Mouse (Mus musculus) mouse embryonic stem cell (cell line): Measurements from ENCODE around the gene Nckap5.
"Not testable (repeated sequence)": the region's sequence is repeated elsewhere in the genome, so short reads cannot be mapped to it uniquely, and the experiment has no call there.

Experiments used
- in situ Hi-C, 2 experiments: fragments of 300-500 bp; cut with MboI; formaldehyde crosslinking; loops; 1 replicate in 1 of 2; 3 replicates in 1 of 2; pipeline ENCODE4 v1.14.3; 2019 to 2020; ENCODE audit warnings: low sequenced_read_pairs in 2 of 2, low pct_unique_long_range_greater_than_20kb in 1 of 2, mixed read lengths in 1 of 2; ENCODE audit not compliant: unreplicated experiment in 1 of 2

Nckap5 gene

DNA sequence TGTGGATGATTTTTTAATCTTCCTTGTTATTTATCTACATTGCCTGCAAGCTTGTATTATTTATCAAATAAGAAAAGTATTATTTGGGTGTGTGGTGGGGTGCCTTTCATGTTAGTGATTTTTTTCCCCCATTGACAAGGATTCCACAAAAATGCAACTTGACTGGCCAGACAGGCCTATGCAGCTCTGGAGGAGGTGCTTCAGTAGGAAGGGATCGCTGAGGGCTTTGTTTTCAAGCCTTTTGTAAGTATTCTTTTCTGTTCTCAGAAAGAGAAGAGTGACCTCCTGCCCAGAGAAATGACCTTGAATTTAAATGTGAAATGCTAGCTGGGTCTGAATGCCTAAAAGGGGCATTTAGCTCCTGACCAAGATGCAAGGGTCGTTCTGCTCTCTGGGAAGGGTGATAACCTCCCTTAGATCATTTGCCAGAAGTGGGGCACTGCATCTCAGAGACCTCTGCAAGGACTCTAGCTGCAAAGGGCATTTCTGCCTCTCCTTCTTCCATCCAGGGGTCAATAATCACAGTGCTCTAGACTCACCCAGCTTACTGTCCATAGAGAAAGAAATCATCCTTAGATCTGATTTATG is 50.2 kb downstream of the Nckap5 start:
- in situ Hi-C loops = not testable (repeated sequence)

GRCm38 (mm10) chr1:126773947-126774346 is 56.7 kb downstream of the Nckap5 start:
- in situ Hi-C loops = not testable (repeated sequence)

DNA sequence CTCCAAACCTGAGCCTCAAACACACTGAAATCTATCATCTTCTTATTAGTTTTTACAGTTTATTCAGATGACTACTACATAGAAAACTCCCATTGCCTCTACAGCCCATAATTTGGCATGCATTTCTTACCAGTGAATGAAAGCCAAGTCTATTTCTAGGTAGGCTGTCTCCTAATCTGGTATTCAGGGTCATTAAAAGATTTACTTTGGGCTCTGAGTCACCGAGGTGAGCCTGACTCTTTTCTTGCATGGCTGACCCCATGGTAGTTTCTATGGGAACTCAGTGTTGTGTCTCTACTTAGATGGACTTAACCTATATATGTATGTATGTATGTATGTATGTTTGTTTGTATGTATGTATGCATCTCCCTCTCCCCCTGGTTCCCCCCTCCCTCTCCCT is 63.6 kb downstream of the Nckap5 start:
- in situ Hi-C loops = no loop called here

- in situ Hi-C loops = no loop called here
These were observed 65.0 kb downstream of the Nckap5 start for GRCm38 (mm10) chr1:126765506-126766170.

DNA sequence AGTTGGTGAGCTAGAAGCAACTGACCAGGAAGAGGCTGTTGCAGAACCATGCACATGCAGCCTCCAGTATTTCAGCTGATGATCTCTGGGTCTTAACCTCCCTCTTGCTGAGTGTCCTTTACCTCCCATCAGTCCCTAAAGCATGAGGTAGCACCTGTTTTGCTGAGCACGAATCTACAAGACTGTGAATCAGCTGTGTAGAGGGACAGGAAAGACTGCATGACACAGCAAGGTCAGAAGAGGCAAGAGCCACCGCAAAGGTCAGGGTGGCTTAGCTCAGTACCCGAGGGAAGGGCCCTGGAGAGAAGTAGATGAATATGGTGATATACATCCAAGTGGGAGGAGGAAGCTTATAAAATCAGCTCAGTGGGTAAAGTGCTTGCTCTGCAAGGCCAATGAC is 66.4 kb downstream of the Nckap5 start:
- in situ Hi-C loops = no loop called here

GRCm38 (mm10) chr1:126763192-126763591 is 67.4 kb downstream of the Nckap5 start:
- in situ Hi-C loops = no loop called here

- in situ Hi-C loops = no loop called here
These were observed 70.2 kb downstream of the Nckap5 start for GRCm38 (mm10) chr1:126760386-126760785.

DNA sequence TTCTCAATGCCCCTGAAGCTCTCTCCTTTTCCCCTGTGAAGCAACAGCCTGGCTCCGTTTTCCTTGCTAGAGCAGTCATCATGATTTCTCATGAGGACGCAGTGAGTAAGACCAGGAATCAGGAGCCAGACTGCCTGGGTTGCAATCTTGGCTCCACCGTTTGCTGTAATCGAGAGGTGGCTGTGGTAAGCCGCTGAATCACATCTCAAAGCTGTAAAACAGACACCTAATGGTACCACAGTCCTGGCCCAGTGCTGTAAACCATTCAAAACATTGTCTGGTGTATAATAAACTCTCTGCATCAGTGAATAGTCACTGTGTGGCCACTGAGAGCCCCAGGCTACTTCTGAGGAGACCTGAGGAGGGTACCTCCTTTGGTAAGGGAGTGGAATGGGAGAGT is 74.9 kb downstream of the Nckap5 start:
- in situ Hi-C loops = no loop called here

DNA sequence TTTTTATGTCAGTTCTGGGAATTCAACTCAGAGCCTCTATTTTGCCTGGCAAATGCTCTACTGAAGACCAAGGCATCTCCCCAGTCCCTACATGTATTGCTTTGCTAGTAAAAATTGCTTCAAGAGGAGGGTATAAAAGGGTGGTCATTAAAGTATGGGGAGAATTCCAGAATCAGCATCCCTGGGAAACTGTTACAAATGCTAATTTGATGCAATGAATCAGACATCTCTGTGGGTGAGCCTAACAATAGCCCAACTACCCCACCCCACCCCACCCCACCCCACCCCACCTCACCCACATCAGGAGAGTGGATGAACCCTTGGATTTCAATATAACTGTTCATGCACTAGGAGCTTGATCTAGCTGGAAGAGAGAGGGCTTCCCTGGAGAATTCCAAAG is 77.0 kb downstream of the Nckap5 start:
- in situ Hi-C loops = no loop called here

GRCm38 (mm10) chr1:126752247-126753037 is 78.2 kb downstream of the Nckap5 start:
- in situ Hi-C loops = no loop called here

DNA sequence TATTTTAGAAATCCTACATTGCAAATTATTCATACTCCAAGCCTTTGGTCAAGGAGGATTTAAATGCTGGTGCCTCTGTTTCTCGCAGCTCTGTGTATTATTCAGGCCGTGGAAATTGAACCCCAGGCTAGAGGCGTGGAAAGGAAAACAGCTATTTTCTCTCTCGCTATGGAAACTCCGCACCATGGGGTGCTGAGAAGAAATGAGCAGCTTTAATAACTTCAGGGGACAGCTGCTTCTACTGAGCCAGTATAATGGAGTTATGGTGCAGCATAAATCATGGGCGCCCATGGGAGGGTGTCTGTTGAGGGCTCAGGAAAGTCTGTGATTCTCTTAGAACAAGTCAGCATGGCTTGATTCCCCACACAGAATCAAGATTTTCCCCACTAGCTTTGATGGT is 79.5 kb downstream of the Nckap5 start:
- in situ Hi-C loops = no loop called here

DNA sequence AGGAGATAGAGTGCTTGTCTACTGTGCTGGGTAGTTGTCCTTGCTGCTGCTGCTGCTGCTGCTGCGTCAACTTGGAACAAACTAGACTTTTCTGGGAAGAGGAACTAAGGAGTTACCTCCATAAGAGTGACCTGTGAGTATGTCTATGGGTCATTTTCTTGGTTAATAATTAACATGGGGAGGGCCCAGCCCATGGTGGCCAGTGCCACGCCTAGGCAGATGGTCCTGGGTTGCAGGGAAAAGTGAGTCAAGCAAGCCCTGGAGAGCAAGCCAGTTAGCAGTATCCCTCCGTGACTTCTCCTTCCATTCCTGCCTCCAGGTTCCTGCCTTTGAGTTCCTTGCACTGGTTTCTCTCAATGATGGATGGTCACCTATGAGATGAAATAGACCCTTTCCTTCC is 80.4 kb downstream of the Nckap5 start:
- in situ Hi-C loops = no loop called here

GRCm38 (mm10) chr1:126747914-126748313 is 82.7 kb downstream of the Nckap5 start:
- in situ Hi-C loops = no loop called here

- in situ Hi-C loops = no loop called here
These were observed 85.0 kb downstream of the Nckap5 start for GRCm38 (mm10) chr1:126745482-126746136.

GRCm38 (mm10) chr1:126744631-126745305 is 85.8 kb downstream of the Nckap5 start:
- in situ Hi-C loops = no loop called here

- in situ Hi-C loops = no loop called here
These were observed 92.3 kb downstream of the Nckap5 start for GRCm38 (mm10) chr1:126738291-126738640.

DNA sequence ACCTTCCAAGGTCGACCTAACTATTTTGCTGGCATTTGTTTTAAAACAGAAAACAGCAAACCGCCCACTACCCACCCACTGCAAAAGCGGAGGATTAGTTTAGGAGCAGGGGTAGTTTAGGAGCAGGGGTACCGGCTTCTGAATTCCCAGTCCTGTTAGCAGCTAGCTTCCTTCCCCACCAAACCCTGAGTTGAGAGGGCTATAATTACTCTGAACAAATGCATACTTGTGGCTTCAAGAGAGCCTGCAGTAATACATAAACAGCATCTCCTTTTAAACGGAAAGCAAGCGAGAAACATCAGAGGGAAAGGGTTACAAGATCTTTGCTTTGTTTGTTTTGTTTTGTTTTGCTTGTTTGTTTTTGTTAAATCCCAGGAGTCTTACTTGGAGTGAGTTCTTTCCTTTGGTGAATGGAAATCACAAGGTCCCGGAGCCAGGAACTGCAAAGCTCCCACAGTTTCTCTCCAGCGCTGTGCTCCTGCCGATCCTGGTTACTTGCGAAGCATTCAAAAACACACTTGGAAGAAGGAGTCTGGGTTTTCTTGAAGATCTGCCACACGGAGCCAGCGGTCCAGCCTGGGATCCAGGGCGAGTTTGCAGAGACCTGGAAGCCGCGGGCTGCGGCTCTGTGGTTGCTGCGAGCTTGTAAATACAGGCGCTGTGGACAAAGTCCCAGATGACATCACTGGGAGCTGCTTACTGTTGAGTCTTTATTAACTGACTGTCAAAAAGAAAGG is 92.9 kb downstream of the Nckap5 start:
- in situ Hi-C loops = no loop called here

- in situ Hi-C loops = no loop called here
These were observed 98.9 kb downstream of the Nckap5 start for GRCm38 (mm10) chr1:126731691-126732090.
